Mouse (Mus musculus): ENCODE data around the gene B4galnt2.

- TF ChIP-seq CTCF (IDR thresholded peaks at IDR 0.05; ENCODE audit: extremely low read depth, insufficient read depth, low read length) (no peak), POLR2A (IDR thresholded peaks at IDR 0.05; ENCODE audit: extremely low read depth, insufficient read depth, low read length) (no peak)
Measured at GRCm38 (mm10) chr11:95890462-95891051, 24.1 kb downstream of the B4galnt2 start.

Data from cortical plate, adult 2 months (tissue).